Mouse (Mus musculus): ENCODE measurements at regions not wholly inside any gene's neighbourhood (a gene's known extent, or its start where the extent isn't known, plus 50 kb on each side); places are given as distances from the start of the nearest gene placed in this dataset.
A peak's percentile ranks its signal among the peaks of the same experiment; 100 is the strongest.
"Not testable (repeated sequence)": the region's sequence is repeated elsewhere in the genome, so short reads cannot be mapped to it uniquely, and the experiment has no call there.

DNA sequence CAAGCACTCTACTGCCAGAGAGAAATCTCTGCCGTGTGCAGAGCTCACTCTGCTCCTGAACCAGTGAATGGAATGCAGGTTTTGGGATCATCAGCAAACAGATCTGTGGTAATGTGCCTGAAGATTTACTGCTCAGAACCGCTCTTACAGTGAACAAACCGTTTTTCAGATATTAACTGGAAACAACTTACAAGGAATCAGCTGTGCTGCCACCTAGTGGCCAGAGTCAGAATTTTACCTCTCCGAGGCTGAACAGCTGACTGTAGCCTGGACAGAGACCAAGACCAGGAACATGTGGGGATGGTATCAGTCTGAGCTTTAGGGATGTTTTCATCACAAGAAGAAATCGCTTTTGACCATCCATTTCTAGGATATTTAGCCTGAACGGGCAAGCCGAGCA, 65.3 kb downstream of the Gm15023 start:
- H3K4me1 ChIP-seq (ENCODE audit: control insufficient read depth, insufficient read depth, insufficient read length, low read length); H3K27ac ChIP-seq (replicated peaks; ENCODE audit: low read depth, low read length); H3K4me3 ChIP-seq (ENCODE audit: insufficient read depth, low read depth, low read length): not testable (repeated sequence)

DNA sequence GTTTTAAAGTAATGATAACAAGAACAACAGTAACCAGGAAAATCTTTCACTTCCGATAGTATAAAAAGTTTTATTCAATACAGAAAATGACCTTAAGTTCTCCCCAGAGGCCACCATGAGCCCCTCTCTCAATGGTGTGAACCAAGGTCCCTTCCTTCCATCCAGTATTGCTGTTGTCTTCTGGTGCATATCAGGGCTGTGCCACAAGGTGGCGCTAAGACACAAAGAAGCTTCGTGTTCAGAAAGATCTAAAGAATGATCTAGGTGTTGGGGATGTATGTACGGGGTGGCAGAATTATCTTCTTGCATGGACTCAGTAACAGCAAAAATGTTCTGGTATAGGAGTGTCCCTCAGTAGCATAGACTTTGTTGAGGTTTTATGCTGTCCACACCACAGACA, 66.6 kb downstream of the Gm15023 start:
- not testable (repeated sequence) for H3K4me1 ChIP-seq (ENCODE audit: control insufficient read depth, insufficient read depth, insufficient read length, low read length); H3K27ac ChIP-seq (replicated peaks; ENCODE audit: low read depth, low read length)

DNA sequence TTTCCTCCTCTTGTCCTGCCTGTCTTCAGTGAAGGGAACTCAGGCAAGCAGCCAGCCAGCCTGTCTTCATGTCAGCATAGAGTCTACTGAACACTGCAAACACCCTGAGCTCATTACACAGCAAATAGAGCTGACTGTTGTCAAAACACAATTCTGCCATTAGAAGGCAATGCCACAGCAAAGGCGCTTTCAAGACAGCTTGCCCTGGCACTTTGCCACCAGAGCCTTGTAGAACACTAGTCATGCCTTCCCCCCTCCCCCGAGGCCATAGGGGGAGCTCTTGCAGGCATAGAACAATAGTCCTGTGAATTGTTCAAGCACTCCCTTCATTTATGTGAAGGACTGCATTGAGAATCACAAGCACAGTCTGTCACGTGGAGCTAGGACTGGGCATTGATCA, 75.8 kb downstream of the Gm15023 start:
- H3K4me3 ChIP-seq (ENCODE audit: insufficient read depth, low read depth, low read length), result no peak overlapping the region
- H3K27ac ChIP-seq (replicated peaks; ENCODE audit: low read depth, low read length), result no peak overlapping the region
- no peaks in the 10 kb centered on the region for H3K4me1 ChIP-seq (ENCODE audit: control insufficient read depth, insufficient read depth, insufficient read length, low read length)

More for the DNA sequence above, 66.6 kb downstream of the Gm15023 start:
- not testable (repeated sequence) for H3K4me3 ChIP-seq (ENCODE audit: insufficient read depth, low read depth, low read length)

DNA sequence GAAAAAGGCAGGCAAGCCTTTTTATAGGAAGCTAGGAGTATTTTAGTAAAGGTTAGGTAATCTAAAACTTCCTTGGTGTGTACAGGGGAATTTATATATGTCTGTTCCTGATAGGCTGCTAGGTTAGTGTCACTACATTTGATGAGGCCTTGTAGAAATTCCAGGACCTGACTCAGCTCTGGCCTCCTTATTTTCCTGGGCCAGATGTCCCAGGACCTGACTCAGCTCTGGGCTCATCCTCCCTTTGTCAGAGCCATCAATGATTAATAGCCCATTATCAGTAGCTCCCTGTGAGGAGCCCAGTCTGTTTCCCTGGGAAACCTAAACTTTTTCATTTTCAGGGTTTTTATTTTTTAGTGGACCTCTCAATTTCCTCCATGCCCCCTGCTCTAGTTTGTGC, 79.3 kb downstream of the Gm15023 start:
- H3K27ac ChIP-seq (replicated peaks; ENCODE audit: low read depth, low read length), result no peak overlapping the region
- H3K4me3 ChIP-seq (ENCODE audit: insufficient read depth, low read depth, low read length), result no peak overlapping the region
- no peaks in the 10 kb centered on the region for H3K4me1 ChIP-seq (ENCODE audit: control insufficient read depth, insufficient read depth, insufficient read length, low read length)

DNA sequence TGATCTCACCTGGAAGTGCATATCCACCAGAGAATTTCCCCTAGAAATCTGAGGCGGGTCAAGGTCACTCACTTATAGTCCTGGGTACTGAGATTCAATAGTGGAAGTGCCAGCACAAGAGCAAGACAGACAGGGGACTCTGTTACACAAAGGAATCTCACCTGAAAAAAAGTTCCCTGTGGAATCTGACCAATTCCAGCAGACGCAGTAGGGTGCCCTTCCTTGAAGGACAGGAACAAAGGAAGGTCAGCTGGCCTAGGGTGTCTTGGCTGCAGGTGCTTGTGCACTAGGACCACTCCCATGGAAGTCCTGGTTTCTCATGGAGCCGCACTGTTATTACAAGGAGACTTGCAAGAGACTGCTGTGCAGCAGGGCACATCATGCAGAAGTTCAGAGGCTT, 81.2 kb downstream of the Gm15023 start:
- Histone ChIP-seq H3K4me1 (ENCODE audit: control insufficient read depth, insufficient read depth, insufficient read length, low read length) (no peaks in the 10 kb centered on the region), H3K4me3 (ENCODE audit: insufficient read depth, low read depth, low read length) (no peak overlapping the region), H3K27ac (replicated peaks; ENCODE audit: low read depth, low read length) (no peak overlapping the region)

DNA sequence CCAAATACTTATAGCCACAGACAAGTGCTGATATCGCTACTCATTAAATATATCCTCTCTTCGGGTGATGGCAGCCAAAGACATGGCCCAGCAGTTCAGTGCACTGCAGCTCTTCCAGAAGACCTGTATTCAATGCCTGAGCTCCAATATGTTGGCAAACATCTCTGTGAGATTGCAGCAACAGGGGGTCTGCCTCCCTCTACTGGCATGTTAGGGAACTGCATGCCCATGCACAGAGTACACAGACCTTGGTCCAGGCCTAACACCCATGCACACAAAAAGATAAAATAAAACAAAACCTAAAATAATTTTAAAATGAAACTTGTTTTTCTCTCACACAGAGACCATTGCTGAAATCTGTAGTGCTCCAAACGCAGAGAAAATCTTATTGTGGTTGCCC, 82.1 kb upstream of the Zmat1 start:
- H3K27ac ChIP-seq (replicated peaks; ENCODE audit: low read depth, low read length); H3K4me3 ChIP-seq (ENCODE audit: insufficient read depth, low read depth, low read length); H3K4me1 ChIP-seq (ENCODE audit: control insufficient read depth, insufficient read depth, insufficient read length, low read length): not testable (repeated sequence)

DNA sequence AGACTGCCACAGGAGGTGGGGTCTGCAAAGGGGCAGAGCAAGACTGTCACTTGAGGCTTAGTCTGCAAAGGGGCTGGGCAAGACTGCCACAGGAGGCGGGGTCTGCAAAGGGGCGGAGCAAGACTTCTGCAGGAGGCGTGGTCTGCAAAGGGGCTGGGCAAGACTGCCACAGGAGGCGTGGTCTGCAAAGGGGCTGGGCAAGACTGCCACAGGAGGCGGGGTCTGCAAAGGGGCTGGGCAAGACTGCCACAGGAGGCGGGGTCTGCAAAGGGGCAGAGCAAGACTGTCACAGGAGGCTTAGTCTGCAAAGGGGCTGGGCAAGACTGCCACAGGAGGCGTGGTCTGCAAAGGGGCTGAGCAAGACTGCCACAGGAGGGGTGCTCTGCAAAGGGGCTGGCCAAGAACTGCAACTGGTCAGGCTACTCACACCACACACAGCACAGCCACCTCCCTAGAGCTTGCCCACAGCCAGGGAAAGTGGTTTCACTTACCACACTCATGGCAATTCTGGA, 78.1 kb upstream of the Zmat1 start:
- H3K4me1 ChIP-seq (ENCODE audit: control insufficient read depth, insufficient read depth, insufficient read length, low read length); H3K27ac ChIP-seq (replicated peaks; ENCODE audit: low read depth, low read length): not testable (repeated sequence)

DNA sequence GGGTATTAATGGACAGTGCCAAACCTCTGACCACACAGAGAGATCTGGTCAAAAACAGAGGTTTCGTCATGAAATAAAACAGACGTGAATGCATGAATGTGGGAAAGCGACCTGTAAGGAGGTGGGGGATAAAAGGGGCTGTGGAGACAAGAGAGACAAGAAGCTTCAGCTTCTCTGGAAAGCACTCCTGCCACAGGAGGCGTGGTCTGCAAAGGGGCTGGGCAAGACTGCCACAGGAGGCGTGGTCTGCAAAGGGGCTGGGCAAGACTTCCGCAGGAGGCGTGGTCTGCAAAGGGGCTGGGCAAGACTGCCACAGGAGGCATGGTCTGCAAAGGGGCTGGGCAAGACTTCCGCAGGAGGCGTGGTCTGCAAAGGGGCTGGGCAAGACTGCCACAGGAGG, 77.6 kb upstream of the Zmat1 start:
- H3K4me1 ChIP-seq (ENCODE audit: control insufficient read depth, insufficient read depth, insufficient read length, low read length); H3K27ac ChIP-seq (replicated peaks; ENCODE audit: low read depth, low read length): not testable (repeated sequence)
- H3K4me3 ChIP-seq (ENCODE audit: insufficient read depth, low read depth, low read length), result peak overlapping the region; percentile 20; the same call in 1 of the 2 replicates

More for the DNA sequence above, 78.1 kb upstream of the Zmat1 start:
- not testable (repeated sequence) for H3K4me3 ChIP-seq (ENCODE audit: insufficient read depth, low read depth, low read length)

DNA sequence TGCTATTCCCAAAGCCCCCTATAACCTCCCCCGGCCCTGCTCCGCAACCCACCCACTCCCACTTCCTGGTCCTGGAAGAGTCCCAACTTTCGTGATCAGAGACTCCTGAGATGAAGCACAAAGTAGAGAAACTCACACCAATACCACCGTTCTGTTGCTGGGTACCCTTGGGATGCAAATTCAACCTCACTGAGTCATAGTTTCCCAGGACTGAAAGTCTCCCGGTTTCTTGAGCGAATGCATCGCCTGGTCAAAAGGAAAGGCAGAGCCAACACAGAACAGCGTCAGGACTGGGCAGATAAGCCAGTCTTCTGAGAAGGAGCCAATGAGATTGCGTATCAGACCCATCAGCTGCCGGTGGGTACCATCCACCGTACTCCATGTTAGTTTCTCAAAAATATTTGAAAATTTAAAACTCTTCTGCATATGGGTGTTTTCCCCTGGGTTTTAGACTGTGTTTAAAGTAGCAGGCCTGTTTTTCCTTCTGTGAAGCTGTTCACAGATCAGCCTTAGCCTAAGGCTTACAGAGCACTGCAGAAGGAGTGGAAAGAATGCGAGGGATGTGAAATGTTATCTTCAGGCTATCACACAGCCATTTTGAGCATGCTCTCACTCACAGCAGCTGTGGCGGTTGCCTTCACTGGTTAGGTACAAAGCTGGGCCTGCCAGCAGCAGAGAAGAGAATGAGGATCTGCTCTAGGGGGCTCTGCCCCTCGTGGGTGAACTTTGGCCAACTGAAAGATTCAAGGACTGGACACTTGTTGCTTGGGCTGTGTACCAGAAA, 77.0 kb upstream of the Zmat1 start:
- not testable (repeated sequence) for H3K27ac ChIP-seq (replicated peaks; ENCODE audit: low read depth, low read length); H3K4me1 ChIP-seq (ENCODE audit: control insufficient read depth, insufficient read depth, insufficient read length, low read length)
- peak overlapping the region; percentile 20; the same call in 1 of the 2 replicates for H3K4me3 ChIP-seq (ENCODE audit: insufficient read depth, low read depth, low read length)

DNA sequence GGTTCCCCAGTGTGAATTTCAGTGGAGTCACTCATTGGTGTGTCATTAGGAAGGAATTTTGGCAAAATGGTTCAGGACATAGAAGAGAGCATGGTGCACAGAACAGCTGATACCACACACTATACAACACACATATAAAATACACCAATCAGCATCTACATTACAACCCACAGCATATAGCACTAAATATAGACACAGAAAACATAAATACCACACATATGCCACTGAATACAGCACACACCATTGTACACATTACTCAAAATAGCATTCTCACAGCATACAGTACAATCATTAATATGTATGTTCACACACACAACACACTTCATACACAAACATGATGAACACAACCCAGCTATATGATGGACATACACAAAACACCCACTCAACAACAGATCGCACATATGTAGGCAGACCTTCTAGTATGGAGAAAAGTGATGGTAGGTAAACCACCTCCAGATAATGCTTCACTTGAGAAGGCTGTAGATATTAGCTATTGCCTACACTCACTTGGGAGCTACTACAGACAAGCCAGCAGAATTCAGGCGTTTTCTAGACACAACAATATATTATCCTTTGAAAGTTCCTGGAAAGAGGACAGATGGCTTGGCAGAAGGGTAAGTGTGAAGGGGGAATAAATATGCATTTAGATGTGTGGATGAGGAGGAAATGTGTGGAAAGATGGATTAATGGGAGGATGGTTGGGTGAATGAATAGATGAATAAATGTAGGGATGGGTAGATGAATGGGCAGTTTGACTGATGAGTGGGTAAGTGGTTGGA, 71.6 kb upstream of the Zmat1 start:
- no peak overlapping the region for H3K4me3 ChIP-seq (ENCODE audit: insufficient read depth, low read depth, low read length)
- no peaks in the 10 kb centered on the region for H3K4me1 ChIP-seq (ENCODE audit: control insufficient read depth, insufficient read depth, insufficient read length, low read length)
- H3K27ac ChIP-seq (replicated peaks; ENCODE audit: low read depth, low read length), result no peak overlapping the region

DNA sequence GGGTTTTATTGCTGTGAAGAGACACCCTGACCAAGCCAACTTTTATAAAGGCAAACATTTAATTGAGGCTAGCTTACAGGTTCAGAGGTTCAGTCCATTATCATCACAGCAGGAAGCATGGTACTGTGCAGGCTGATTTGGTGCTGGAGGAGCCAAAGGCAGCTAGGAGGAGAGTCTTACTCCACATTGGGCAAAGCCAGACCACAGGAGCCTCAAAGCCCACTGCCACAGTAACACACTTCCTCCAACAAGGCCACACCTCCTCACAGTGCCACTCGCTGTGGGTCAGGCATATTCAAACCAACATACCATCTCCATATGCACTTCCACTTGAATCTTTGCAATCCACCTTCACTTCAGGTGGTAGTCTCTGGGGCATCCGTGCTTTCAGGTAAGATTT, 70.4 kb upstream of the Zmat1 start:
- H3K27ac ChIP-seq (replicated peaks; ENCODE audit: low read depth, low read length), result no peak overlapping the region
- H3K4me3 ChIP-seq (ENCODE audit: insufficient read depth, low read depth, low read length), result no peak overlapping the region
- no peaks in the 10 kb centered on the region for H3K4me1 ChIP-seq (ENCODE audit: control insufficient read depth, insufficient read depth, insufficient read length, low read length)

DNA sequence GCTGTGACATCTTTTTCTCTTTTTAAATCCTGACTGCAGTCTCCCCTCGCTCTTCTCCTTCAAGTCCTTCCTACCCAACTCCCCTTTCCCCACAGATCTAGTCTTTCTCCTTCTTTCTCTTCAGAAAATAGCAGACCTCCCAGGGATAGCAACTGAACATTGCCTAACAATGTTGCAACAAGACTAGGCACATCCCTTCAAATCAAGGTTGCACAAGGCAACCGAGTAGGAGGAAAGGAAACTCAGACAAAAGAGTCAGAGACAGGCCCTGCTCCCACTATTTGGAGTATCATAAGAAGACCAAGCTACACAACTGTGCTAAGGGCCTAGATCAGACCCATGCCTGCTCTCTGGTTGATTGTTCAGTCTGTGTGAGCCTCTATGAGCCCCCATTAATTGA, 66.9 kb upstream of the Zmat1 start:
- Histone ChIP-seq H3K4me1 (ENCODE audit: control insufficient read depth, insufficient read depth, insufficient read length, low read length) (no peaks in the 10 kb centered on the region), H3K27ac (replicated peaks; ENCODE audit: low read depth, low read length) (no peak overlapping the region), H3K4me3 (ENCODE audit: insufficient read depth, low read depth, low read length) (no peak overlapping the region)

DNA sequence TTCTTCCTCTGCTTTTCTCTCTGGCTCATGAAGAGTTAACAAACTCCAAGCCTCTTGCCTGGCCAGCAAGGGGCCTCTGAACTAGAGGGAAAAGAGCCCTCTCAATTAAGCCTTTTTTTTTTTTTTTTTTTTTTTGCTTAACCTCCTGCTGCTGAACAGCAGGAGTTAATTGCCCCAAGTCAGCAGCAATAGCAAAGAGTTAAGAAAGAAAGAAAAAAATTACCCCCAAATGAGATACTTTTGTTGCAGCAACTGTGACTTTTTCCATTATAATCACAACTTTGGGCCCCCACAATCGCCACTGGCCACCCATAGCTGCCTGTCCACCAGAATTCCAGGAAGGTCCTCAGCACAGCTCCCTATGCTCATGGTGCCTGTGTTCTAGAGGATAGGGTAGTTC, 60.4 kb upstream of the Zmat1 start:
- H3K4me3 ChIP-seq (ENCODE audit: insufficient read depth, low read depth, low read length), result no peak overlapping the region
- no peaks in the 10 kb centered on the region for H3K4me1 ChIP-seq (ENCODE audit: control insufficient read depth, insufficient read depth, insufficient read length, low read length)
- H3K27ac ChIP-seq (replicated peaks; ENCODE audit: low read depth, low read length), result no peak overlapping the region

DNA sequence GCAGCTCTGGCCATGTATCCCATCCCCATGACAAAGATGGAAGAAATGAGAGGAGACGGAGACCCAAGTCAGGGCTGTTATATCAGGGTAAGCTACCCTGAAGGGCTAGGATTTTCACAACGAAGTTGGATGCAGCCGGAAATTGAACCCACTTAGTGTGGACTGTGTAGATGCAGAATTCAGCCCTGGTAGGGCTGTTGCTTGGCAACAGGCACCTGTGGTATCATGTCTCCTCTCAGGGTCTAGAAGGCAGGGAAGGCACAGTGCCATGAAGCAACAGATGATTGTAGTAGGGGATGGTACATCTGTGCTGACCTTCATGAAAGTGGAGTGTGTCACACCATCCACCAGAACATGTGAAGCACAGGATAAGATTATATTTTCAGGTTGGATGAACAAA, 51.2 kb upstream of the Zmat1 start:
- Histone ChIP-seq H3K4me1 (ENCODE audit: control insufficient read depth, insufficient read depth, insufficient read length, low read length) (no peaks in the 10 kb centered on the region), H3K27ac (replicated peaks; ENCODE audit: low read depth, low read length) (no peak overlapping the region), H3K4me3 (ENCODE audit: insufficient read depth, low read depth, low read length) (no peak overlapping the region)

DNA sequence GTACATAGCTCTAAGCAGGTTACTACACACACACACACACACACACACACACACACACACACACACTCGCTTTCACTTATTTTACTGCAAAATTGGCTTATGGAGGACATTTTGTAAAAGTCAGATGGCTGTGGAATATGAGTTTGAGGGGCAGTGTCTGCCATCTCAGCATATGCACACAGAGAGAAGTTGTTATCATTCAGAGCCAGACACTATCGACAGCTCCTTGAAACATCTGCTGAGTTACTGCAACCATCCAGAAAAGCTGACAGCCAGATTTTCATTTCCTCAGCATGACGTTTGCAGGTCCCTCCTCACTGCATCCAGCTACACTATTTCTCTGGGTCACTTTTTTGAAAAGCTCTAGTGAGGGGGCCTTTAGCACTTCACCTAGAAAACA, 49.9 kb upstream of the Zmat1 start:
- H3K4me1 ChIP-seq (ENCODE audit: control insufficient read depth, insufficient read depth, insufficient read length, low read length), result no peaks in the 10 kb centered on the region
- no peak overlapping the region for H3K4me3 ChIP-seq (ENCODE audit: insufficient read depth, low read depth, low read length)
- no peak overlapping the region for H3K27ac ChIP-seq (replicated peaks; ENCODE audit: low read depth, low read length)
